Mouse (Mus musculus) embryonic facial prominence, embryonic 11.5 days (tissue): Measurements from ENCODE around the gene Ankrd33b. TPM values are rescaled to one million over a fixed set of nuclear protein-coding genes. Genes with fewer than 3 reads are reported as not detected.
A peak's percentile ranks its signal among the peaks of the same experiment; 100 is the strongest.

Source experiments
- ATAC-seq: fragments of 200-750 bp; cut with Nextera tagmentation; replicated peaks from 2 replicates; pipeline ENCODE4 v1.8.0; 2017; ENCODE audit warnings: low read depth; ENCODE audit not compliant: insufficient number of reproducible peaks, low FRiP score, low TSS enrichment
- DNase-seq: peaks from one replicate; pipeline ENCODE4 v3.0.0-alpha.2; 2015; ENCODE audit warnings: low spot score
- H3K27ac ChIP-seq: fragments of 300-500 bp; sonication (generic); replicated peaks from 2 replicates; pipeline ENCODE4 v1.5.1; 2014; ENCODE audit warnings: mild to moderate bottlenecking, low read depth, low read length, control low read depth
- H3K27me3 ChIP-seq: fragments of 300-500 bp; sonication (generic); 2 replicates; pipeline ENCODE4 v1.6.1; 2014; ENCODE audit warnings: mild to moderate bottlenecking, low read length, moderate library complexity, mixed read lengths; ENCODE audit not compliant: control insufficient read depth, insufficient read depth
- H3K36me3 ChIP-seq: fragments of 300-500 bp; sonication (generic); replicated peaks from 2 replicates; pipeline ENCODE4 v1.6.1; 2014; ENCODE audit warnings: low read depth, mild to moderate bottlenecking, low read length, moderate library complexity, mixed read lengths; ENCODE audit not compliant: control insufficient read depth, insufficient read depth
- H3K4me1 ChIP-seq: fragments of 300-500 bp; sonication (generic); 2 replicates; pipeline ENCODE4 v1.6.1; 2014; ENCODE audit warnings: low read length, mixed read lengths; ENCODE audit not compliant: control insufficient read depth, insufficient read depth
- H3K4me2 ChIP-seq: fragments of 300-500 bp; sonication (generic); 2 replicates; pipeline ENCODE4 v1.6.1; 2014; ENCODE audit warnings: low read depth, mild to moderate bottlenecking, control low read depth, low read length, moderate library complexity
- H3K4me3 ChIP-seq: fragments of 300-500 bp; sonication (generic); 2 replicates; pipeline ENCODE4 v1.5.1; 2014; ENCODE audit warnings: low read depth, low read length, control low read depth
- H3K9ac ChIP-seq: fragments of 300-500 bp; sonication (generic); replicated peaks from 2 replicates; pipeline ENCODE4 v1.6.1; 2014; ENCODE audit warnings: mild to moderate bottlenecking, control low read depth, low read length
- H3K9me3 ChIP-seq: fragments of 300-500 bp; sonication (generic); replicated peaks from 2 replicates; pipeline ENCODE4 v1.6.1; 2016; ENCODE audit warnings: mild to moderate bottlenecking, low read length, inconsistent platforms, mixed read lengths; ENCODE audit not compliant: control insufficient read depth
- WGBS: fragments of 180-500 bp; shearing (Covaris S2); extraction: QIAGEN DNeasy Blood & Tissue Kit; methylation state at CpG from one replicate; pipeline ENCODE4 v1.1.7; 2014; 5-methylcytosine and 5-hydroxymethylcytosine counted together
- polyA plus RNA-seq: library from polyadenylated mRNA; unstranded; fragments of >200 nt; fragmentation: Nextera tagmentation; extraction: Ambion mirVana; gene quantifications from 2 replicates; pipeline ENCODE4 v1.2.1, GENCODE M21; 2014

Gene Ankrd33b
- polyA plus RNA-seq, 1 experiment from 2014 or later, result 0.13 TPM

- Histone ChIP-seq H3K9ac (no peak overlapping the region), H3K4me2 (no peak overlapping the region), H3K4me1 (no peaks in the 10 kb centered on the region), H3K27ac (no peak overlapping the region), H3K9me3 (no peaks in the 10 kb centered on the region), H3K27me3 (no peaks in the 10 kb centered on the region), H3K4me3 (no peak overlapping the region), H3K36me3 (no peaks in the 10 kb centered on the region)
- 33% methylated on average over 6 of the region's 6 CpGs for WGBS
- peak; percentile 63; the same call in 1 of the 2 replicates for ATAC-seq
- DNase-seq, result peak; percentile 83
Observed at GRCm38 (mm10) chr15:31264827-31265226, 102.7 kb downstream of the Ankrd33b start.

GRCm38 (mm10) chr15:31262361-31262760, 105.2 kb downstream of the Ankrd33b start:
- H3K4me3 ChIP-seq, result no peak overlapping the region
- WGBS, result 75% methylated on average over 9 of the region's 9 CpGs
- H3K9me3 ChIP-seq, result no peaks in the 10 kb centered on the region
- no peak overlapping the region for H3K4me2 ChIP-seq
- H3K36me3 ChIP-seq, result no peaks in the 10 kb centered on the region
- DNase-seq, result no peak
- H3K9ac ChIP-seq, result no peak overlapping the region
- no peaks in the 10 kb centered on the region; the same call in 1 of the 2 replicates for H3K4me1 ChIP-seq
- no peaks in the 10 kb centered on the region for H3K27me3 ChIP-seq
- no peak overlapping the region for H3K27ac ChIP-seq
- no peak for ATAC-seq

- Histone ChIP-seq H3K27ac (no peak overlapping the region), H3K36me3 (no peaks in the 10 kb centered on the region), H3K27me3 (no peaks in the 10 kb centered on the region), H3K4me3 (no peak overlapping the region), H3K9ac (no peak overlapping the region), H3K4me2 (no peak overlapping the region), H3K4me1 (no peaks in the 10 kb centered on the region; the same call in 1 of the 2 replicates), H3K9me3 (no peaks in the 10 kb centered on the region)
- WGBS, result 79% methylated on average over 10 of the region's 10 CpGs
- no peak for DNase-seq
- no peak for ATAC-seq
Observed at GRCm38 (mm10) chr15:31261094-31261493, 106.4 kb downstream of the Ankrd33b start.

GRCm38 (mm10) chr15:31258693-31259439, 108.7 kb downstream of the Ankrd33b start:
- Histone ChIP-seq H3K4me2 (no peak overlapping the region), H3K27me3 (no peaks in the 10 kb centered on the region), H3K4me3 (no peak overlapping the region), H3K9me3 (no peaks in the 10 kb centered on the region), H3K36me3 (no peaks in the 10 kb centered on the region), H3K9ac (no peak overlapping the region), H3K4me1 (no peaks in the 10 kb centered on the region; the same call in 1 of the 2 replicates), H3K27ac (no peak overlapping the region)
- DNase-seq, result no peak
- WGBS, result 81% methylated on average over 18 of the region's 18 CpGs
- no peak for ATAC-seq

GRCm38 (mm10) chr15:31258029-31258692, 109.4 kb downstream of the Ankrd33b start:
- H3K9me3 ChIP-seq, result no peaks in the 10 kb centered on the region
- H3K4me3 ChIP-seq, result no peak overlapping the region
- no peaks in the 10 kb centered on the region for H3K36me3 ChIP-seq
- H3K9ac ChIP-seq, result no peak overlapping the region
- no peaks in the 10 kb centered on the region; the same call in 1 of the 2 replicates for H3K4me1 ChIP-seq
- H3K27me3 ChIP-seq, result no peaks in the 10 kb centered on the region
- WGBS, result 55% methylated on average over 21 of the region's 21 CpGs
- no peak overlapping the region for H3K4me2 ChIP-seq
- DNase-seq, result peak; percentile 48
- ATAC-seq, result no peak
- no peak overlapping the region for H3K27ac ChIP-seq

GRCm38 (mm10) chr15:31257329-31257728, 110.2 kb downstream of the Ankrd33b start:
- Histone ChIP-seq H3K36me3 (no peaks in the 10 kb centered on the region), H3K4me2 (no peak overlapping the region), H3K27me3 (no peaks in the 10 kb centered on the region), H3K4me1 (no peaks in the 10 kb centered on the region; the same call in 1 of the 2 replicates), H3K9me3 (no peaks in the 10 kb centered on the region), H3K27ac (no peak overlapping the region), H3K4me3 (no peak overlapping the region), H3K9ac (no peak overlapping the region)
- no peak for ATAC-seq
- WGBS, result 76% methylated on average over 1 of the region's 1 CpGs
- no peak for DNase-seq

- H3K36me3 ChIP-seq, result no peaks in the 10 kb centered on the region
- H3K27me3 ChIP-seq, result no peaks in the 10 kb centered on the region
- ATAC-seq, result no peak
- H3K4me3 ChIP-seq, result no peak overlapping the region
- H3K4me1 ChIP-seq, result no peaks in the 10 kb centered on the region; the same call in 1 of the 2 replicates
- H3K4me2 ChIP-seq, result no peak overlapping the region
- H3K27ac ChIP-seq, result no peak overlapping the region
- 88% methylated on average over 6 of the region's 6 CpGs for WGBS
- H3K9ac ChIP-seq, result no peak overlapping the region
- H3K9me3 ChIP-seq, result no peaks in the 10 kb centered on the region
- DNase-seq, result no peak
Observed at GRCm38 (mm10) chr15:31255762-31256161, 111.8 kb downstream of the Ankrd33b start.

GRCm38 (mm10) chr15:31254939-31255535, 112.5 kb downstream of the Ankrd33b start:
- DNase-seq (no peak), ATAC-seq (no peak)
- Histone ChIP-seq H3K27me3 (no peaks in the 10 kb centered on the region), H3K9me3 (no peaks in the 10 kb centered on the region), H3K27ac (no peak overlapping the region), H3K9ac (no peak overlapping the region), H3K4me1 (no peaks in the 10 kb centered on the region; the same call in 1 of the 2 replicates), H3K36me3 (no peaks in the 10 kb centered on the region), H3K4me3 (no peak overlapping the region), H3K4me2 (no peak overlapping the region)
- WGBS, result 89% methylated on average over 9 of the region's 9 CpGs
